Mouse (Mus musculus): ENCODE measurements around the gene Sept3.

DNA sequence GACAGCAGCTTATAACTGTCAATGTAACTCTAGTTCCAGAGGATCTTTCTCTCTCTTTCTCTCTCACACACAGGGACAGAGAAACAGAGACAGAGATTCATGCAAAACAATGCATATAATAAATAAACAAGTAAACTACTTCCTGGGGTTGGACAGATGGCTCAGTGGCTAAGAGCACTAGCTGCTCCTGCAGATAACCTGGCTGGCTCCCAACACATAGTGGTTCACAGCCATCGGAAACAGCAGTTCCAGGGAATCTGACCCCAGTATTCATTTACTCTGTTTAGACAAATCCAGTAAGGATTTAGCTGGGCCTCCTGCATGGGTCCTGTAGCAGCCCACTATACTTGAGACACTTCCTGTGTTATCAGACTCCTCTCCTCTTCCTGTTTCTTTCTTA, 44.9 kb downstream of the Sept3 start:
- no peak for TF ChIP-seq CTCF (IDR thresholded peaks at IDR 0.05; ENCODE audit: low read depth)
- no peak for TF ChIP-seq EP300 (optimal IDR thresholded peaks at IDR 0.05)

Measured in stomach, postnatal 0 days (tissue).